Mouse (Mus musculus) lung, embryonic 14.5 days (tissue): ENCODE results near the gene Cx3cr1. TPM values are rescaled to one million over a fixed set of nuclear protein-coding genes. Genes with fewer than 3 reads are reported as not detected.
A peak's percentile ranks its signal among the peaks of the same experiment; 100 is the strongest.

ENCODE experiments used
- ATAC-seq: fragments of 200-750 bp; cut with Nextera tagmentation; 2 replicates; pipeline ENCODE4 v1.8.0; 2017; ENCODE audit warnings: mild to moderate bottlenecking, moderate TSS enrichment, moderate library complexity; ENCODE audit not compliant: insufficient read depth
- DNase-seq: peaks from one replicate; pipeline ENCODE4 v3.0.0-alpha.2; 2015
- H3K27ac ChIP-seq: fragments of 300-500 bp; sonication (generic); 2 replicates; pipeline ENCODE4 v1.5.1; 2014; ENCODE audit warnings: low read depth, mild to moderate bottlenecking, moderate library complexity
- H3K27me3 ChIP-seq: fragments of 300-500 bp; sonication (generic); 2 replicates; pipeline ENCODE4 v1.6.1; 2014; ENCODE audit warnings: low read length, control low read depth; ENCODE audit not compliant: insufficient read depth
- H3K36me3 ChIP-seq: fragments of 300-500 bp; sonication (generic); 2 replicates; pipeline ENCODE4 v1.6.1; 2014; ENCODE audit warnings: control low read depth; ENCODE audit not compliant: insufficient read depth
- H3K4me1 ChIP-seq: fragments of 300-500 bp; sonication (generic); 2 replicates; pipeline ENCODE4 v1.6.1; 2014; ENCODE audit warnings: antibody characterized with exemption, control low read depth; ENCODE audit not compliant: insufficient read depth
- H3K4me2 ChIP-seq: fragments of 300-500 bp; sonication (generic); 2 replicates; pipeline ENCODE4 v1.6.1; 2014; ENCODE audit warnings: mild to moderate bottlenecking
- H3K4me3 ChIP-seq: fragments of 300-500 bp; sonication (generic); 2 replicates; pipeline ENCODE4 v1.5.1; 2014; ENCODE audit warnings: low read depth, low read length
- H3K9ac ChIP-seq: fragments of 300-500 bp; sonication (generic); 2 replicates; pipeline ENCODE4 v1.6.1; 2014
- H3K9me3 ChIP-seq: fragments of 300-500 bp; sonication (generic); 2 replicates; pipeline ENCODE4 v1.6.1; 2016; ENCODE audit warnings: low read depth, low read length, control low read depth
- CTCF ChIP-seq: IDR thresholded peaks from 2 replicates; pipeline ENCODE4 v1.5.1; 2016; ENCODE audit warnings: antibody characterized with exemption, low read depth
- WGBS: fragments of 180-500 bp; shearing (Covaris S2); extraction: QIAGEN DNeasy Blood & Tissue Kit; methylation state at CpG from one replicate; pipeline ENCODE4 v1.1.7; 2014; 5-methylcytosine and 5-hydroxymethylcytosine counted together
- polyA plus RNA-seq: library from polyadenylated mRNA; unstranded; fragments of >200 nt; fragmentation: Nextera tagmentation; extraction: Ambion mirVana; gene quantifications from 2 replicates; pipeline ENCODE4 v1.2.1, GENCODE M21; 2014

The Cx3cr1 gene
- polyA plus RNA-seq, 1 experiment from 2014 or later, result 9.7 TPM

DNA sequence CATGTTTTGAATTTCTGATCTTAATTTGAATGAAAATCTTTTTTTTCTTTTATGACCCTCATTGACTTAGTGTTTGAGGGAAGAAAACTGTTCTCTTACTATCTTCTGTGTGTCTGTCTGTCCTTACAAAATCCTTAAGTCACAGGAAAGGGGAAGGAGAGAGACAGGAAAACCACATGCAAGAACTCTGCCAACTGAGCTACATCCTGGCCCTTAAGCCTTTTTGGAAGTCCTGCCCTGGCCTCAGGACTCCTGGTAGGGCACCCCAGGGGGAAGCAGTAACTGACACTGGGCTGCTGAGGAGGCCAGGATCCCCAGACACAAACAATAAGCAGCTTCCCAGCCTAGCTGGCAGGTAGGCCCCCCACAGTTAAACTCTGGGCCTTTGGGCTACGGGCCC, 126.4 kb downstream of the Cx3cr1 start:
- Histone ChIP-seq H3K27me3 (no peaks in the 10 kb centered on the region), H3K4me1 (no peaks in the 10 kb centered on the region), H3K4me3 (no peak overlapping the region), H3K9ac (no peak overlapping the region), H3K9me3 (no peaks in the 10 kb centered on the region), H3K27ac (no peak overlapping the region), H3K4me2 (no peak overlapping the region), H3K36me3 (no peaks in the 10 kb centered on the region)
- WGBS, result 82% methylated on average over 1 of the region's 1 CpGs
- ATAC-seq (no peak), DNase-seq (no peak)
- TF ChIP-seq CTCF, result no peak

DNA sequence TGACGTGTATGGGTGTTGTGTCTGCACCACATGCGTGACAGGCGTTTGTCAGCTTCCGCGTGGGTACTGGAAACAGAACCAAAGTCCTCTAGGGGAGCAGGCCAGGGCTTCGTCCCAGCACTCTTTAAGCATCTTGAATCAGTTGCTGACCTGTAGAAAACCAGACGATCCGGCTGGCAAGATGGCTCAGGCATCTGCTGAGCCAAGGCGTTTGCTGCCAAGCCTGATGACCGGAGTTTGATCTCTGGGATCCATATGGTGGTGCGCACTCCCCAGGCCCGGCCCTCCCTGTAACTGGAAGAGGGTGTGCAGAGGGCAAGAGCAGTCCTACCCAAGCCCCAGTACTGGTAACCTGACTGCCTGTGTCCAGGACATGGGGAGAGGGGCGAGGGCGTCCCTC, 127.8 kb downstream of the Cx3cr1 start:
- 70% methylated on average over 14 of the region's 14 CpGs for WGBS
- ATAC-seq (no peak), DNase-seq (no peak)
- Histone ChIP-seq H3K36me3 (no peaks in the 10 kb centered on the region), H3K4me3 (no peak overlapping the region), H3K9me3 (no peaks in the 10 kb centered on the region), H3K27me3 (no peaks in the 10 kb centered on the region), H3K27ac (no peak overlapping the region), H3K9ac (no peak overlapping the region), H3K4me1 (0 out of 2 replicates have a peak, but pooled peaks cover 3% of the 10 kb centered on the region), H3K4me2 (no peak overlapping the region)
- TF ChIP-seq CTCF, result no peak

DNA sequence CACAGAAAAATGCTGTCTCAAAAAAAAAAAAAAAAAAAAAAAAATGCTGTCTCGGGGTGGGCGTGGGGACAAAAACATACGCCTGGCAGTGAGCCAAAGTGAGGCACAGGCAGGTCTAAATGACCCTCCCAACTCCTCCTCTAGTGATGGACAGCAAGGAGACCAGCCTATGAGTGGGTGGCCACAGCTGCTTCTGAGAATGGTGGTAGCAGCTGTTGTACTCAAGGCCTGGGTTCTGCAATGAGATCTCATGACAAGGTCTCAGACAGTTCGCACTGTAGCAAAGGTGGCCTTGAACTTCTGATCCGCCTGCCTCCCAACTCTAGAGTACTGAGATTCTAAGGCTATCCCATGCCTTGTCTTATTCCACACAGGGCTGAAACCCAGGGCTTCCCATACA, 128.3 kb downstream of the Cx3cr1 start:
- DNase-seq, result no peak
- 74% methylated on average over 5 of the region's 5 CpGs for WGBS
- ATAC-seq, result no peak

DNA sequence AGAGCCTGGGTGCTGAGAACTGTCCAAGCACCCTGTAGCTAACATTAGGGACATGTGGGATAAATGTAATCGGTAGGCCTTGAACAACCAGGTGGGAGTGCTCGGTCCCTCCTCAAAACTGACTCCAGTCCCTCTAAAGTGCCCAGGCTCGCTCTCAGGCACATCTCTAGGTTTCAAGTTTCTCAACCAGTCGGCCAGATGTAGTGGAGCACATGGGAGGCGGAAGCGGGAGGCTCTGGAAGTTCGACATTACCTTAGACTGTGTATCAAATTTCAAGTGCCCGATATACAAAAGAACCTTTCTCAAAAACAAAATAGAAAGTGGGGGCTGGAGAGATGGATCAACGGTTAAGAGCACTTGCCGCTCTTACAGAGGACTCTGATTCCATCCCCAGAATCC, 130.0 kb downstream of the Cx3cr1 start:
- 52% methylated on average over 10 of the region's 10 CpGs for WGBS
- H3K4me2 ChIP-seq, result no peak overlapping the region
- ATAC-seq (no peak), DNase-seq (no peak)
- no peak for TF ChIP-seq CTCF
- no peaks in the 10 kb centered on the region for H3K27me3 ChIP-seq
- no peaks in the 10 kb centered on the region for H3K9me3 ChIP-seq
- no peak overlapping the region for H3K4me3 ChIP-seq
- no peaks in the 10 kb centered on the region for H3K36me3 ChIP-seq
- H3K9ac ChIP-seq, result no peak overlapping the region
- peaks cover 5% of the 10 kb centered on the region; the same call in 1 of the 2 replicates for H3K4me1 ChIP-seq
- no peak overlapping the region for H3K27ac ChIP-seq

More for the DNA sequence above, 128.3 kb downstream of the Cx3cr1 start:
- Histone ChIP-seq H3K9ac (no peak overlapping the region), H3K9me3 (no peaks in the 10 kb centered on the region), H3K36me3 (no peaks in the 10 kb centered on the region), H3K4me1 (peaks cover 3% of the 10 kb centered on the region; the same call in 1 of the 2 replicates), H3K4me2 (no peak overlapping the region), H3K27ac (no peak overlapping the region), H3K4me3 (no peak overlapping the region), H3K27me3 (no peaks in the 10 kb centered on the region)
- TF ChIP-seq CTCF, result no peak

DNA sequence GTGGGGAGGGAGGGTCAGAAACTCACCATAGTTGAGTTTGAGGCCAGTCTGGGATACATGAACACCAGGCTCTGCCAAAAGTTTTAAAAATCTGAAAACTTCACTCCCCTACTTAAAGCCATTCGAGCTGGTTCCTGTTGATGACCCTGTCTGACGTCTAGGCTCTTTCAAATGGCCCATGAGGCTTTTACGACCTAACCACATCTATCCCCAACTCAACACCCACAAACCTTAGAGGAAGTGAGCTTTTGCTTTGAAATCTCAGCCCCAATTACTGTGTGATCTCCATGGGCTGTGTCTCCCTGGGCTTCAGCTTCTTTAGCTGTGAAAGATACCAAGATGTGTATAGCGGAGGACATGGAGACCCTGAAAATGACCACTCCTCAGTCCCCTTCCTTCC, 131.2 kb downstream of the Cx3cr1 start:
- H3K9ac ChIP-seq, result no peak overlapping the region
- H3K27ac ChIP-seq, result no peak overlapping the region
- WGBS, result 81% methylated on average over 4 of the region's 4 CpGs
- no peak for TF ChIP-seq CTCF
- no peak overlapping the region for H3K4me3 ChIP-seq
- H3K27me3 ChIP-seq, result no peaks in the 10 kb centered on the region
- ATAC-seq, result no peak
- peaks cover 5% of the 10 kb centered on the region; the same call in 1 of the 2 replicates for H3K4me1 ChIP-seq
- no peak for DNase-seq
- no peak overlapping the region for H3K4me2 ChIP-seq
- H3K36me3 ChIP-seq, result no peaks in the 10 kb centered on the region
- H3K9me3 ChIP-seq, result no peaks in the 10 kb centered on the region

DNA sequence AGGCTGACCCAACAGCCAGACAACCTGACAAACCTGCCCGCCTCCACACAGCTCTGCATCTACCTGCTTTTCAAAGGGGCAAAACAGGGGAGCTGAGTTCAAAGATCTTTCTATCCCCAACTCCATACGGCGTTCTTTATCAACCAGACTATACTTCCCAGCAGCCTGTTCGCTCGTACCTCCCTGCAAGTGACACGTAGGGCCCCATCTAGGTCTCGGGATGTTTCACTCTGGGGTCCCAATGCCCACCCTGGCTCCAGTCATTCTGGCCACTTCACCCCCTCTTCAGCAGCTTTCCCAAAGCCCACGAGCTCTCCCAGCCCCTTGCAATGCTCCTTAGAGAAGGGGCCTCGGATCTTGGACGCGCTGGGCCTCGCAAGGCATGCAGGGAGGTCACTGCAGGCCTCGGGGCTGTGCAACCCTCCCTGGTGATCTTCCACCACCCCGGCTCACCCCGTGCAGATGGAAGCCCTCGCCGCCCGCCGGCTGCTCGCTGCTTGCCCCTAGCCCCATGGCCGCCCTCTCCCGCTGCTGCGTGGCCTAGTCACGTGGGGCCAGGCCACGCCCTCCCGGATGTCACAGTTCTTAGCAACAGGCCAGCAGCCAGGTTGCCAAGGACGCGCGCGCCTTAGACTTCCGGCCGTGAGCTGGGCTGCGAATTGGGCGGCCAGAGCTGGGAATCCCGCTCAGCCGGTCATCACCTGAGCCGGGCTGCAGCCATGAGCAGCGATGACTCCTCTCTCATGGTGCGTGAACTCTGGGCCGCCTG, 132.5 kb downstream of the Cx3cr1 start, which contains the start of the genes Gorasp1 and Ttc21a:
Gene Gorasp1 (minus strand): TSS at position 561 of the 769 bp plus-strand sequence.
Gene Ttc21a (plus strand): TSS at position 602 of the 769 bp plus-strand sequence.
- H3K4me1 ChIP-seq, result peaks cover 5% of the 10 kb centered on the region; the same call in 1 of the 2 replicates
- H3K36me3 ChIP-seq, result peaks cover 9% of the 10 kb centered on the region
- DNase-seq (peak; percentile 99), ATAC-seq (peak; percentile 92)
- peak within 1 kb of the TSS; percentile 63; the same call in 1 of the 2 replicates for H3K27ac ChIP-seq
- 2% methylated on average over 40 of the region's 40 CpGs for WGBS
- H3K4me2 ChIP-seq, result peak within 1 kb of the TSS; percentile 89
- H3K4me3 ChIP-seq, result peak within 1 kb of the TSS; percentile 73
- H3K27me3 ChIP-seq, result no peaks in the 10 kb centered on the region
- H3K9me3 ChIP-seq, result no peaks in the 10 kb centered on the region
- TF ChIP-seq CTCF, result no peak
- H3K9ac ChIP-seq, result peak within 1 kb of the TSS; percentile 82

DNA sequence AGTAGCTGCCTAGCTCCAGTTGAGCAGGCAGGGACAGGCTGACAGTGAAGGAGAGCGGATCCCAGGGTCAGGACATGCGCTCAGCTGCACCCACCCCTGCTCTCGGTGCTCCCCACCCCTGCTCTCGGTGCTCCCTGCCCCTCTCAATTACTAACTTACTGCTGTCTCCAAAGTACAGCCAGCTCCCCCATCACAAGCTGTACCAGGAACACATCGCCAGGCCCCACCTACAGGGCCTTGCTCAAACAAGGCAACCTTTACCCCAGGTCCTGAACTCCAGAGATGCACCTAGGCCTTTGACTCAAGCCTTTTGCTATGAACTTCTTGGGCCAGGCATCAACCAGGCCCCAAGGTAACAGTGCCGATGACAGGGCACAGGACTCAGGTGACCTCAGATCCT, 136.0 kb downstream of the Cx3cr1 start:
- no peak overlapping the region for H3K4me3 ChIP-seq
- peaks cover 43% of the 10 kb centered on the region for H3K36me3 ChIP-seq
- ATAC-seq, result no peak
- DNase-seq, result no peak
- 85% methylated on average over 6 of the region's 6 CpGs for WGBS
- H3K27me3 ChIP-seq, result no peaks in the 10 kb centered on the region
- H3K27ac ChIP-seq, result no peak overlapping the region
- no peak overlapping the region for H3K9ac ChIP-seq
- H3K4me2 ChIP-seq, result no peak overlapping the region
- TF ChIP-seq CTCF, result no peak
- H3K4me1 ChIP-seq, result peaks cover 5% of the 10 kb centered on the region; the same call in 1 of the 2 replicates
- H3K9me3 ChIP-seq, result no peaks in the 10 kb centered on the region
